Mouse (Mus musculus) forelimb bud, embryonic 11.5 days (tissue): Measurements from ENCODE around the gene Gipc2.

Source experiments
- DNase-seq: peaks from one replicate; pipeline ENCODE4 v3.0.0-alpha.2; 2012; ENCODE audit warnings: low read depth, low spot score

Gene Gipc2

DNA sequence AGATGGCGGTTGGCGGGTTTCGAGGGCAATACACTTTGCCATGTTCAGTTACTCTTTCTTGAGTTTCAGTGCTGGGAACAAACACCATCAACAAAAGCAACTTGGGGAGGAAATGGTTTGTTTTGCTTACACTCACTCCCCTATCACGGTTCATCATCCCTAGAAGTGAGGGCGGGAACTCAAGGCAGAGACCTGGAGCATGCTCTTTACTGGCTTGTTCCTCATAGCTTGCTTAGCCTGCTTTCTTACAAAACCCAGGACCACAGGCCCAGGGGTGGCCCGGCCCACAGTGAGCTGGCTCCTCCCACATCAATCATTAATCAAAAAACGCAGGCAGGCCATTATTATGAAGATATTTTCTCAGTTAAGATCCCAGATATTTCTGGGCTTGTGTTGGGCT is 89.9 kb downstream of the Gipc2 start:
- no peak for DNase-seq

DNA sequence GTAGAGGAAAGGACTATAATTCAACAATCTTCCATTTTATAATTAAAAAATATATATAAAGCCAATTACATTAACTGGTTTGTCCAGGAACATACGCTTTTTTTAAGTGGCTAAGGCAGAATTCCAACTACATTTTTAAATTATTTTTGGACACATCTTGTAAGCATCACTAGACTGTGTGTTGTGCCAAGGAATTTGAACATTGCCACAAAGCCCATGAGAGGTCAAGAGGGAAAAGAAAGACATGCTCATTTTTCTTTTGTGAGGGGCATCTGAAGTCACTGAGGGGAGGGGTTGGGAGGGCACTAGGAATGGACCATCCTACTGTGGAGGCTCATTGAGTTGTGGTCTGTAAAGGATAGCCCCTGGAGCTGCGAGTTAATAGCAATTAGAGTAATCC is 97.0 kb downstream of the Gipc2 start:
- DNase-seq, result no peak

DNA sequence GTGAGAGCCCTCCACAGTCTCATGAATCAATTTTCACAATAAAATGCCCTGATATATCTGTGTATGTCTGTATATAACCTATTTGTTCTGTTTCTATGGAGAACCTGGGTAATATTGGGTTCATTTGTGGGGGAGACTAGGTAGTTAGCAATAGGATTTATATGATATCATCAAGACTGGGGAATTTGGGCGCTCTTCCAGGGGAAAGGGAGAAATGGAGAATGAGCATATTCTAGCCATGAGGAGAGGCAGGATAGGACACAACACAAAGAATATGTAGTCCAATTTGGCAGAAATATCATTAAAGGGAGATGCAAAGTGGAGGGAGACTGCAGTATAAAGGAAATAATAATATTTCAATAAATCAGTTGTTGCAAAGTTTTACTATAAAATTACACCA is 97.7 kb downstream of the Gipc2 start:
- no peak for DNase-seq

DNA sequence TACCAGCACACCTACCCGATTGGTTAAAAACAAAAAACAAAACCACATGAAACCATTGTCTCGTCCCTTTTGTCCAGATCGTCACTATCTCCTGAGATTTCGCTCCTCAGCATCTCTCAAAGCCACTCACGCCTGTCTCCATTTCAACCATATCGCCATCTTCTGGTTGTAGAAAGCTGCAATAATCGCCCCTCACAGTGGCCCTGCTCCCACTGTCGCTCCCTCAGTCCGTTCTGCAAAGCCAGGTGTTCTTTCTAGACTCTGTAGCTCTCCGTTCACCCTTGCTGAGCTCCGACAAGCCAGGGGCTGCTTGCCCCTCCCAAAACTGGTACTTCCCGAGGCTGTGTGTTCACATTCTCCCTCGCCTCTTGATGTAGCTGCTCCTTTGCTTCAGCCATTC is 99.3 kb downstream of the Gipc2 start:
- no peak for DNase-seq

DNA sequence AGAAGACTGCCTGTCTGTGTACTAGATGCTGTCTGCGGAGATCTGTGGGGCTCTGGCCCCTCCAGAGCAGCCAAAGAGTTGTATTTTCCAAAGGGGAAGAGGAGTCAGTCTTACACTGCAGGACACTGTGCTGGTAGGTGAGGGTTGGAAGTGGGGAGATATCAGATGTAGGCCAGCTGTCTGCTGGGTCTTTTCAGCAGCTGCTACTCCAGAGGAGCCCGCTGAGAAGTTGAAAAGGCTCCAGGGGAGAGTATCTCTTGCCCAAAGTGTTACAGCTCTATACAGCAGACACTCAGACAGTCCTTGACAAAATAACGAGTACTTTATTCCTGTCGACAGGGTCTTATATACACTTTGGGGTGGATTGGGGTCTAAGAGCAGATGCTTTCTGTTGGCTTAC is 100.2 kb downstream of the Gipc2 start:
- DNase-seq, result no peak

DNA sequence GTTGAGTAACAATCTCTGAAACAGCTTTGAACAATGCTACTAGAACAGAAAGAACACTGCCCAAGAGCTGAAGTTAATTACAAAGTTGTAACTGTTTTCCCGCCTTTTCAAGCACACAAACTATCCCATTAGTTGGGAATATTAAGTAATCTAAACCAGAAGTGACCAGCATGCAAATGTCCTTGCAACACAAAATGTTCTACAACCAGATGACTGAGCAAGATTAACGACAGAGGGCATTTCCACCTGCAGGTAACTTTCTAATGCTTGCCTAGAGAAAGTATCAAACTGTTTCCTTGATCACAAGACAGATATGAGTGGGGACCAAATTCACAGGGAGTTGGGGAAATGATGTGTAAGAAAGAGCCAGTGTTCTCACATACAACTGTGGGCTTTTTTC is 101.9 kb downstream of the Gipc2 start:
- DNase-seq, result no peak

DNA sequence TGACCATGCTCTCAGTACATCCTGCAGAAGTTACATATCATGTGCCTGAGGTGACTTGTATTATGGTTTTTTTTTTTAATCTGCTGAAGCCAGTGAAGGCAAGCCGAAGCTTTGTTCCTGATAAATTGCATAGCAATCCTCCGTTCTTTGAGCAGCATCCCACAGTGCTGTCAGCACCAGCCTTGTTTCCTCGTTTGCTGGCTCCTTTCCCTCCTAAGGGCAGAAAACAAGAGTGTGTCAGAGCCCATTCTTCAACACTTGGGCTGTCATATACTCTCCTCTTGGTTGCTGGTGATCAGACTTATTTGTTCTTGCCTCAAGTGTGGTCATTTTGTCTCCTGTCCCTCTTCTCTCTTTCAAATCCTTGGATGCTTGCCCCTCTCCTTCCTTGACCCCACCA is 103.2 kb downstream of the Gipc2 start:
- no peak for DNase-seq

DNA sequence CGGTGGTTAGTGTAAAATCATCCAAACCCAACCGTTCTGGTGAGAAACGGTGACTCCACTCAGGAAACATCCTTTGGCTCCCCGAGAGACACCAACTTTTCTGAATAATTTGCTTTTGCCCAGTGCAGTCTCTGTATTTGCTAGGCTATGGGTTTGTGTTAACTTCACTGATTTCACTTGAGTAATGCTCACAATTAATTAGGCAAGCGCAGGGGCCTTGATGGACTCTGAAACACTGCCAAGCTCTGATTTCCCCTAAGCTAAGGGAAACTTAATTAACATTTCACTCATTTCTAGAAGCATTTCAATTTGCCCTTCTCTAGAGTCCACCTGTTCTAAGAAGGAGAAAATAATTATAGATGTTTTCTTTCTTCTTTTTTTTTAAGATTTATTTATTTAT is 104.9 kb downstream of the Gipc2 start:
- DNase-seq, result no peak

DNA sequence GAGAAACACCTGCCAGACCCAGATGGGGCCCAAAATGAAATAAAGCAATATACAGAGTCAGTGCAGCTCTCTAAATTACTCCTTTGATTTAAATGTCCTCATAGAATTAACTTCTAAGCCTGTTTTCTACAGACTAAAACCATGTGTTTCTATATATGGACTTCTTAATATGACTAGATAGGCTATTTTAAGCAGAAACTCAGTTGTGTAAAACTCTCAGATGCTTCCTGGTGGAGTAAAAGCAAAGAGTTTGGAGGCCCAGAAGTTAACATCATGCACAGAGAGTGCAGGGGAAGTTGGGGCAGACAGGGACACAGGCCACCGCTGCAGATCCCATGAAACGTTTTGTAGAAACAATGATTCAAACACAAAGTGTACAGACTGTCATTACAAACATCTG is 107.8 kb downstream of the Gipc2 start:
- no peak for DNase-seq

DNA sequence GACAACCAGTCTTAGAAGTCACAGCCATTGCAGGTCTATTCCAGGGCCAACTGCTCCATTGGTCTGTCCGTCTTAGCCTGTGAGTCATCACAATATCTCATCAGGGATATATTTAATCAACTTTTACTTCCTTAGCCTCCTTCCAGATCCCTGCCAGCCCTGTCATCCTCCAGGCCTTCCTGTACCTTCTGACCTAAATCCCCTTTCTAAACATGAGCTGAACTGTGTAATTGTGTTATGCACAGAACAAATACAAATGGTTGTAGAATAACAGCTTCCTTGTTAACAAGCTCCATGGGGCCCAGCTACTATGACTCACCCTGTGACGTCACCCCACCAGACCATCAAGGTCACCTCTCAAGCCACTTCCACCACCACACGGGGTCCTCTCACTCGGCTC is 111.8 kb downstream of the Gipc2 start:
- DNase-seq, result no peak

DNA sequence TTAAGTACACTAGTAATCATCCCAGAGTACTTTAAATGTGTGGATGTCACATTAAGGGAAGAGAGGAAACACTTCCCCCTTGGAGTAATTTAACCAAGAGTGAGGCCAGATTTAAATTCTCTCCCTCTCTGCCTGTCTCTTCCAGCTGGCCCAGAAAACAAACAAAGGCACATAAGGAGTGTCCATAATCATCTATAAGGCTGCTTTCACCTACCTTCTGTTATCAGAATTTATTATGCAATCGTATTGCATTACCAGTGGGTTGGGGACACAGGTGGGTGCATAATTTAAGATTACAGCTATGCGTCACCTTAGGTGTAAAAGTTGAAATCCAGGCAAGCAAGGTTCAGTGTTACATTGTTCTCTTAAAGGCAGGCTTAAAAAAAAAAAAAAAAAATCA is 114.1 kb downstream of the Gipc2 start:
- DNase-seq, result no peak

DNA sequence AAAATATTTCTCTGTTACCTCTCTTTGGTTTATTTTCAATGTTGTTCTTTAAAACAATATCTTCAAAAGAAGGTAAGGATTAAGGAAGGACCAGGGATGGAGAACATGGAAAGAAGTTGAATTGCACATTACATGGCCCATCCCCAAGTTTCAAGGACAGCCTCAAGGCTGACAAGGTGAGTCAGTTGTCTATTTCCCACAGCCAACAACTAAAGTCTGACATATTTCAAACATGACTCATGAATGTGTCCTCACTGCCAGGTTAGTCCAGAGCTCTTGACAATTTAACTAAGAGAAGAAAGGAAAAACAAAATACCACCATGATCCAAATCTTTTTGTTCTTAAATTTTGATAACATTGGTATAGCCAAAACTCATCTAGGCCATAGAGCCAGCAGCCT is 118.1 kb downstream of the Gipc2 start:
- DNase-seq, result no peak

DNA sequence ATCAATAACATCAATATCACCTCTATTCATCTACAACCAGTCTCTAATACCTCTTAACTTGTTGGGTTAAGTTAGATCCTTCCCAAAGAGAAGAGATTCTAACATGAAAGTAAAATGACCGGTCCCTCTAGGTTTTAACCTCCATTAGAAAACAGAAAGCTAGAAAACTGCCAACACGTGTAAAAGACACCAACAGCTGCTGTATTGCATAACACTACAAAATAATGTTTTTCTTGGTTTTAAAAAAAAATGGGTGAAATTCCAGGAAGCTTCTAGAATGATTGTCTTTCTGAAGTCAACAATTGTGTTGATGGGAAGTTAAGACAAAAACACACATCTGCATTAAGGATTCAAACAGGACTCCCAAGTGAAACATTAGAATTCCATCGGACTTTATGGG is 119.1 kb downstream of the Gipc2 start:
- no peak for DNase-seq
